Mouse (Mus musculus): ENCODE data around the gene Msh3.

GRCm38 (mm10) chr13:92267076-92267475 is 87.7 kb downstream of the Msh3 start:
- TF ChIP-seq CTCF (IDR thresholded peaks at IDR 0.05; ENCODE audit: insufficient read depth, low read depth, low read length) (no peak), POLR2A (IDR thresholded peaks at IDR 0.05; ENCODE audit: insufficient read depth, low read depth, low read length) (no peak)
